Mouse (Mus musculus) granulocyte monocyte progenitor cell, adult 5-6 weeks (primary cell): ENCODE measurements around the gene Crct1. TPM values are rescaled to one million over a fixed set of nuclear protein-coding genes. Genes with fewer than 3 reads are reported as not detected.

ENCODE experiments used
- ATAC-seq: replicated peaks from 2 replicates; pipeline ENCODE4 v1.8.0; 2016; ENCODE audit warnings: mild to moderate bottlenecking, moderate TSS enrichment, inconsistent platforms; ENCODE audit not compliant: poor library complexity, severe bottlenecking
- total RNA-seq, 2 experiments: library from RNA; stranded (forward) in 1 of 2; stranded (reverse) in 1 of 2; fragments of 200-712, 200-1000 nt in 1 of 2; fragments of >200 nt in 1 of 2; fragmentation: Nextera tagmentation in 1 of 2; gene quantifications; 2 replicates each; pipeline ENCODE4 v1.2.3; 2014 to 2017

Gene Crct1
- total RNA-seq (2014; fragmentation: Nextera tagmentation), result not detected in 2 replicates
- not detected in 2 replicates for total RNA-seq (2017)

GRCm38 (mm10) chr3:93015460-93016104 is at the start of gene Crct1:
Crct1 (minus strand) TSS chr3:93015687.
- ATAC-seq, result no peak

GRCm38 (mm10) chr3:93052826-93053474 is 37.5 kb upstream of the Crct1 start:
- no peak for ATAC-seq

GRCm38 (mm10) chr3:93050182-93050581 is 34.7 kb upstream of the Crct1 start:
- no peak for ATAC-seq

- ATAC-seq, result peak; percentile 56; the same call in 1 of the 2 replicates
These were observed 16.0 kb upstream of the Crct1 start for GRCm38 (mm10) chr3:93031450-93031849.

- no peak for ATAC-seq
These were observed 10.0 kb upstream of the Crct1 start for GRCm38 (mm10) chr3:93025486-93025885.

- no peak for ATAC-seq
These were observed 8.1 kb upstream of the Crct1 start for GRCm38 (mm10) chr3:93023411-93024184.

GRCm38 (mm10) chr3:93021171-93021570 is 5.7 kb upstream of the Crct1 start:
- ATAC-seq, result no peak

- ATAC-seq, result no peak
These were observed 3.5 kb upstream of the Crct1 start, which contains the start of gene Lce1m for GRCm38 (mm10) chr3:93018960-93019359. Lce1m (minus strand) TSS chr3:93019060.

- ATAC-seq, result no peak
These were observed 616 bp downstream of the Crct1 start for GRCm38 (mm10) chr3:93014871-93015270.

GRCm38 (mm10) chr3:93014378-93014801 is 1.1 kb downstream of the Crct1 start:
- ATAC-seq, result no peak

GRCm38 (mm10) chr3:93002843-93003242 is 12.6 kb downstream of the Crct1 start:
- ATAC-seq, result no peak

GRCm38 (mm10) chr3:93000621-93001020 is 14.9 kb downstream of the Crct1 start:
- no peak for ATAC-seq

GRCm38 (mm10) chr3:92998691-92999090 is 16.8 kb downstream of the Crct1 start:
- ATAC-seq, result peak; percentile 81

GRCm38 (mm10) chr3:92991926-92992325 is 23.6 kb downstream of the Crct1 start, which contains the start of gene Lce3f:
Lce3f (plus strand) TSS chr3:92992226.
- ATAC-seq, result no peak

GRCm38 (mm10) chr3:92978484-92978883 is 37.0 kb downstream of the Crct1 start:
- no peak for ATAC-seq

- no peak for ATAC-seq
These were observed 48.7 kb downstream of the Crct1 start, which contains the start of gene Lce3e for GRCm38 (mm10) chr3:92966761-92967160. Lce3e (plus strand) TSS chr3:92967061.

Other genes with a start within 250 kb of the Crct1 start
- gene Lce1i, start 236.8 kb downstream of the Crct1 start, total RNA-seq (2014; fragmentation: Nextera tagmentation), result not detected in 2 replicates
- gene Lce1i, start 236.8 kb downstream of the Crct1 start, total RNA-seq (2017), result not detected in 2 replicates
- gene Lce1j, start 225.2 kb downstream of the Crct1 start, total RNA-seq (2014; fragmentation: Nextera tagmentation), result not detected in 2 replicates
- gene Lce1j, start 225.2 kb downstream of the Crct1 start, total RNA-seq (2017), result not detected in 2 replicates
- not detected in 2 replicates for gene Lce1k, start 207.8 kb downstream of the Crct1 start, total RNA-seq (2014; fragmentation: Nextera tagmentation)
- not detected in 2 replicates for gene Lce1k, start 207.8 kb downstream of the Crct1 start, total RNA-seq (2017)
- not detected in 2 replicates for gene Kprp, start 188.4 kb downstream of the Crct1 start, total RNA-seq (2014; fragmentation: Nextera tagmentation)
- not detected in 2 replicates for gene Kprp, start 188.4 kb downstream of the Crct1 start, total RNA-seq (2017)
- gene Lce1l, start 164.4 kb downstream of the Crct1 start, total RNA-seq (2014; fragmentation: Nextera tagmentation), result not detected in 2 replicates
- not detected in 2 replicates for gene Lce1l, start 164.4 kb downstream of the Crct1 start, total RNA-seq (2017)
- gene 2310050C09Rik, start 145.5 kb downstream of the Crct1 start, total RNA-seq (2014; fragmentation: Nextera tagmentation), result not detected in 2 replicates
- gene 2310050C09Rik, start 145.5 kb downstream of the Crct1 start, total RNA-seq (2017), result not detected in 2 replicates
- not detected in 2 replicates for gene Lce3a, start 89.5 kb downstream of the Crct1 start, total RNA-seq (2014; fragmentation: Nextera tagmentation)
- gene Lce3a, start 89.5 kb downstream of the Crct1 start, total RNA-seq (2017), result not detected in 2 replicates
- gene Lce3b, start 82.7 kb downstream of the Crct1 start, total RNA-seq (2014; fragmentation: Nextera tagmentation), result not detected in 2 replicates
- gene Lce3b, start 82.7 kb downstream of the Crct1 start, total RNA-seq (2017), result not detected in 2 replicates
- not detected in 2 replicates for gene Lce3c, start 71.2 kb downstream of the Crct1 start, total RNA-seq (2014; fragmentation: Nextera tagmentation)
- gene Lce3c, start 71.2 kb downstream of the Crct1 start, total RNA-seq (2017), result not detected in 2 replicates
- gene Lce3d, start 58.3 kb downstream of the Crct1 start, total RNA-seq (2014; fragmentation: Nextera tagmentation), result not detected in 2 replicates
- gene Lce3d, start 58.3 kb downstream of the Crct1 start, total RNA-seq (2017), result not detected in 2 replicates
- gene Lce3e, start 48.6 kb downstream of the Crct1 start, total RNA-seq (2014; fragmentation: Nextera tagmentation), result not detected in 2 replicates
- gene Lce3e, start 48.6 kb downstream of the Crct1 start, total RNA-seq (2017), result not detected in 2 replicates
- not detected in 2 replicates for gene Lce3f, start 23.5 kb downstream of the Crct1 start, total RNA-seq (2014; fragmentation: Nextera tagmentation)
- not detected in 2 replicates for gene Lce3f, start 23.5 kb downstream of the Crct1 start, total RNA-seq (2017)
- gene Lce1m, start 3.4 kb upstream of the Crct1 start, total RNA-seq (2014; fragmentation: Nextera tagmentation), result not detected in 2 replicates
- not detected in 2 replicates for gene Lce1m, start 3.4 kb upstream of the Crct1 start, total RNA-seq (2017)
- not detected in 2 replicates for gene Gm4858, start 53.1 kb upstream of the Crct1 start, total RNA-seq (2014; fragmentation: Nextera tagmentation)
- gene Gm4858, start 53.1 kb upstream of the Crct1 start, total RNA-seq (2017), result not detected in 2 replicates
- gene Crnn, start 129.1 kb upstream of the Crct1 start, total RNA-seq (2014; fragmentation: Nextera tagmentation), result not detected in 2 replicates
- not detected in 2 replicates for gene Crnn, start 129.1 kb upstream of the Crct1 start, total RNA-seq (2017)
- not detected in 2 replicates for gene Flg2, start 181.6 kb upstream of the Crct1 start, total RNA-seq (2014; fragmentation: Nextera tagmentation)
- not detected in 2 replicates for gene Flg2, start 181.6 kb upstream of the Crct1 start, total RNA-seq (2017)